Mouse (Mus musculus): ENCODE results near the gene Nt5c1b.
A peak's percentile ranks its signal among the peaks of the same experiment; 100 is the strongest.

Gene Nt5c1b

DNA sequence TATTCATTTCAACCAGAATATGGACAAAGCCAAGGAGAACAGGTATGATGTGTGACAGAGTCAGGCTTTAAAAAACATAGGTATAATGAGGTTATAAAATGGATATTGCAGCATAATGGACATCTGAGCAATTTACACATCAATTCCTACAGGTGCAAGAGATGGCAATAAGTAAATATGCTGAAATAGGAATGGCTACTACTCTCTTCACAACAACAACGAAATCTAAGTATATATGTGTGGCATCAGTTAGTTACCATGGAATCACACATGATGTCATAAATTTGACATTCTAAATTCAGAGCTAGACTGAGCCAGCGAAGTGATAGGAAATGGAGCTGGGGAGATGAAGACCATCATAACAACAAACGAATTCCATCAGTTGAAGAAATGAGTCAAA is at the start of gene Nt5c1b:
Gene Nt5c1b (plus strand): TSS at position 301 of the 400 bp plus-strand sequence.
- no peak for DNase-seq (ENCODE audit: low read depth, low spot score)

DNA sequence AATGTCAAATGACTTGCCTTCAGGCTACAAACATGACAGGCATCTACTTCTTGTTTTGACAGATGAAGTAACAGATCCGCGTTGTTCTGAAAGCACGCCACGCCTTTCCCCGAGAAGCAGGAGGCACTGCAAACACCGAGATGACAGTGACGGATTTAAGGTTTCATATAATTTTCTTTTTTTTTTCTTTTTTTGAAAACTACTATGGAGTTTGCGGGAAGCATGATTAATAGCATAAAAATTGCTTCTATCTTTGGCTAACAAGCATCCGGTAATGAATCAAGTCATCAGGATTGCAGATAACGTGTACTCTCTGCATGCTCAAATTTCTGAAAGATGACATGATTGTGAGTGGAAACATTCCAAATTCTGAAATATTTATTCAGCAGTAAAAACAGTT is 42.1 kb upstream of the Nt5c1b start:
- DNase-seq (ENCODE audit: low read depth, low spot score) = no peak

DNA sequence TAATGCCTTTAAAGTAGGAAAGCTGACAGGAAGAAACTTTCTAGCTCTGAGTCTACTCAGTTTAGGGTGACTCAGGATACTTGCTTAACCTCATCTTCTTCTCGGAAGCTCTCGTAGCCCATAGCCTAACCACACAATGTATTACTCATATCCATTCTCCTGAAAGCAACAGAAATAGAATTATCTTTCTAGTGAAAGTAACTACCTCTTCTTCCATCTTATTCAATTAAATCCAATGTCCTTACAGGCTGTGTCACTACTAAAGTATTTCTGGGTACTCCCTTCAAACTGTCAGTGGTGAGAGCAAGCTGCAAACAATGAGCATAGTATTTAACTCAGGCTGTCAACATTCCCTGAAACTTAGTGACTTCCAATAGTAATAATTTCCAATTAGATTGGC is 40.3 kb upstream of the Nt5c1b start:
- DNase-seq (ENCODE audit: low read depth, low spot score) = no peak

DNA sequence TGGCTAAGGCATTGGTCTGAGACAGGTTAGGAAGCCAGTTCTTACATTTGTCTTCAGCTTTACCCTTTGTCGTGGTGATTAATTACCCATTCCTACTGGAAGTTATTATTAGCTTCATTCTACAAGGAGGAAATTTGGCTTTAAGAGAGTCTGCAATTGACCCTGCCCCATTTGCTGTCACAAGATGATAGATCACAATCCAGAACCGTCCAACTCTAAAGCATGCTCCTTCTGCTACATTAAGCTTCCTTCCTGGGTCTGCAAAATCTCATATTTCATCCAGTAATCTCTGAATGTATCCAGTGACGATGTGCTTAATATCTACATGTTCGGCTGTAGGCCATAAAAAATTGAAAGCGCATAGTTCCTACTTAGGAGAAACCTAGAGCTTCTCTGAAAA is 29.2 kb upstream of the Nt5c1b start:
- DNase-seq (ENCODE audit: low read depth, low spot score) = no peak

DNA sequence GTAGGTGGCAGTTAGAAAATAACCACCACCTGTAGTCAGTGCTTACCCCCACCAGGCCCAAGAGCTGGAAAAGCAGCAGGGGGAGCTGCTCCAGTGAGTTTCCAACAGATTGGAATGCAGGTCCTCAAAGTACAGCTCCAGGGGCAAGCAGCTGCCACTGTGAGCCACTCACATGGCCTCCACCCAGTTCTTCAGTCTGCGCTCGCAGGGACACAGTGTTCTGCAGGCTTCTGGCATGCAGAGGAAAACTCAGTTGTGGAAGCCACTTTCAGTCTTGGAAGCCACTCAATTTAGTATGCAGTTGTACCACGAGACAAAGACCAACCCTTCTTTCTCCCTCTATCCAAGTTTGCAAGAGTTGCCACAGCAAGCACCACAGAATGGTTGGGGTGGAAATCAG is 19.1 kb upstream of the Nt5c1b start:
- no peak for DNase-seq (ENCODE audit: low read depth, low spot score)

DNA sequence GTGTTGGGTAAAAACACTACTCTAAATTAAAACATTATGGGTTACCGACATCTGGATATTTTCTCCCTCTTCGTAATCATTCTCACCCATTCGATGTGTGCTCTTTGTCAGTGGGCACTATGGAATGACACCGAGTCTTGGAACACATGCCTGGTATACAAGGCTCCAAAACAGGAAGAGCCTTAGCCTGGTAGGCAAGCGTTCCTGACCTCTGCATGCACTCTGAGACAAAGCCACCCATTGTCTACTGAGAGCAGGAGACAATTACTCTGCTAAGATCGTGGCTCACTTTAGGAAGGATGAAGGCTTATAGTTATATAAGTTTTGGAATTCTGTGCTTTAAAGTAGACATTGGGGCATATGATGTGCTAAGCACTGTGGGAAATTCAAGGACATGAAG is 12.0 kb upstream of the Nt5c1b start:
- DNase-seq (ENCODE audit: low read depth, low spot score) = no peak

DNA sequence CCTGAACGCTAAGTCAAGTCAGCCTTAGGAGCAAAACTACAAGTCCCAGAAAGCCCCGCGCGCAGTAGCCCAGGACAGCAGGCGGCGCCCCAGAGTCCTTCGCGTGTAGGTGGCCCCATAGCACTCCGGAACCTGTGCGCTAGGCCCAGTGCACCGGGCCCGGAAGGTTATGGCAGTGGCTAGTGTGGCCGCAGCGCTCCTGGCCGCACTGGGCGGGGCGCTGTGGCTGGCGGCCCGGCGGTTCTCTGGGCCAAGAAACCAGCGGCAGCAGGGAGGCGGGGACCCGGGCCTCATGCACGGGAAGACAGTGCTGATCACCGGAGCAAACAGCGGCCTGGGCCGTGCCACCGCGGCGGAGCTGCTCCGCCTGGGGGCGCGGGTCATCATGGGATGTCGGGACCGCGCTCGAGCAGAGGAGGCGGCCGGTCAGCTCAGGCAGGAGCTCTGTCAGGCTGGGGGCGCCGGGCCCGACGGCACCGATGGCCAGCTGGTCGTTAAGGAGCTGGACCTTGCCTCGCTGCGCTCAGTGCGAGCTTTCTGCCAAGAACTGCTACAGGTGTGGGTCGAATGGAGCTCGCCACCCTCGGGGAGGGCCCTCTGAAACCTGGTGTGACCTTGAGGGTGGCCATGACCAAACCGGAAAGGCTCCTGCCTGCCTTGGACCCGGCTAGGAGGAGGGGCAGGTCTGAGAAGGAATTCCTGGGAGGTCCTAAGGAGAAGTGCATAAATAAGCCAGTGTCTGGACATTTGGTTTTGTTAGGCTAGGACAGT is 21.1 kb downstream of the Nt5c1b start, which contains the start of gene Rdh14:
Gene Rdh14 (plus strand): TSS at position 102 of the 771 bp plus-strand sequence.
- DNase-seq (ENCODE audit: low read depth, low spot score) = peak; percentile 95

DNA sequence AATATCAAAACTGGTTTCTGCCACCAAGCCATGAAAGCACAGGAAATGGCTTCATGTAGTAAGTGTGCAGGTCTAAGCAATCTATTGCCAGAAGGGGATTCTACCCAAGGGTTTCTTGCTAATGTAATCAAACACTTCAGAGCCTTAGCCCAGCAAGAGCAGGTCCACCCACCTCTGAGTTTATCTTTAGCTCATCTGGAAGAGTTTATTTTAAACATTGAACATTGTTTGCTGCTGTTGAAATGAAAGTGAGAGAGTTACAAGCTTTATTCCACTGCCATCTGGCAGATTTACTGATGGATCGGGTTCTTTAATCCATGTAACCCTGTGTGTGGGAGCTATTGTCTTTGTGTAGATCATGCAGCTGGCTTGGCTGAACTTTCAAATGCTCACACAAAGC is 31.0 kb downstream of the Nt5c1b start:
- no peak for DNase-seq (ENCODE audit: low read depth, low spot score)

DNA sequence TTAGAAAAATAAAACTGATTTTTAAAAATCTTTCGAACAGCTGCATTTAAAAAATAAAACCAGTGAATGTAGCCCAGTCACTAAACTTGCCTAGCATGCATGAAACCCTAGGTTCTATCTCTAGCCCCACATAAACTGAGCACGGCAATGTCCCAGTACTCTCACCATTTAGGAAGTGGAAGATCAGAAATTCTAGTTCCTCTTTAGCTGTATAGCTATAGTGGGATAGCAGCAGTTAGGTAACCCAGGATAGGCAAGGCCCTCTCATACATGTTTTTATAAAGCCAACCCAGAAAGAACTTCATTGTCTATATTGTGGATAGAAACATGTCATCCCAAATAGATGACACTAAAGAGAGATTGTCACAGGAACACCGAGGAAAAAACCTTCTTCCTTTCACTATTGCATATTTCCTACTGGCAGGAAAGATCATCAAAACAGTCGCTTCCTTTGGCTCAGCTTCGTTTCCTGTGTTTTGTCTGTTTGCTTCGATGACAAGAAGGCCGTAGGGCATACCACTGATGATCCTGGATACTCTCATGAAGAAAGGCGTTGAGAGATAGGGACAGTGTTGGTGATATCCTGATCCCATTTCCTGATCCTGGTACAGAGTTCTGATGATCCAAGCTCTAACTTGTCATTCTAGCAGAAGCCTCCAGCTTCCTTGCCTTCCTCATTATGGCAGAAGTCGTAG is 32.8 kb downstream of the Nt5c1b start:
- no peak for DNase-seq (ENCODE audit: low read depth, low spot score)

DNA sequence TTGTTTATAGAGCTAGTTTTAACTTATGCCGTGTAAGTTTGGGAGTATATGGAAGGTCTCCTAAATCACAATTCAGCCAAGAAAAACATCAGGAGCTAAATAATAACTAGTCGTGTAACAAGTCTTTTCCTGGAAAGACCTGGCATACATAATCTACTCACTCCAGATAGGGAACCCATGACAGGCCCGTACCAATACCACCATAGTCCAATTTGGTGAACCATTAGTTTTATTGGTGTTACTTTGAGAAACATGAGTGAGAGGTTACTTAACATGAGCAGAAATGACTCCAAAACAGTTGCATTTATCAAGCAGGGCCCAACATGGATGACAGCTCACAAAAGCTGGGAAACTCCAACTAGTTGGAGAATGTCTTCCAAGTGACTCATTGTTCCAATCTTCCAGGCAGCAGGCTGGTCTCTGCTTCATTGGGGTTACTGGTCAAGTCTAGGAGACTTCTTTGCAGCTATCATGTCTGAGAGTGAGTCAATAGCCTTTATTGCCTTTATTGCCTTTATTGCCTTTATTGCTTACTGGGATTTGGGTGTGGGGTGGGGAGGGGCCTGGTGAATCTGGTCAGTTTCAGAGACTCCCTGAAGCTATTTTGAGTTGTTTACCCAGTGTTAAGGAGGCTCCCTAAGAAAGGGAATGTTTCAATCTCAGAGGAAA is 40.9 kb downstream of the Nt5c1b start:
- no peak for DNase-seq (ENCODE audit: low read depth, low spot score)

DNA sequence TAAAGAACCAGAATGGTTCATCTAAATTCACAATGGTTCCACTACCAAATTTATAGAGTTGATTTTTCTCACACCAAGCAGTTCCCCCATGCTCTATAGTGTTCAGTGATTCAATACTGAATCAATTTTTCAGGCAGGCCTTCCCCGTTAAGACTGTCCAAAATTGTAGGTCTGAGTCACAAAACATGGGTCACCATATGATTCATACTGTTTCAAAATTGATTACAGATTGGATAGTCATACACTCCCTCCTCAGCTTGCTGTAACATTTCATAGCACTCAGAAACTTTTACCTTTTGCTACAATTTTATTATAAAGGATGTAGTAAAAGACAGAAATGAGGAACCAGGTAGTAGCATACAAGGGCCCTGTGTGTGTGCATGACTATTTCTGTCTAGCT is 41.7 kb downstream of the Nt5c1b start:
- DNase-seq (ENCODE audit: low read depth, low spot score) = no peak

DNA sequence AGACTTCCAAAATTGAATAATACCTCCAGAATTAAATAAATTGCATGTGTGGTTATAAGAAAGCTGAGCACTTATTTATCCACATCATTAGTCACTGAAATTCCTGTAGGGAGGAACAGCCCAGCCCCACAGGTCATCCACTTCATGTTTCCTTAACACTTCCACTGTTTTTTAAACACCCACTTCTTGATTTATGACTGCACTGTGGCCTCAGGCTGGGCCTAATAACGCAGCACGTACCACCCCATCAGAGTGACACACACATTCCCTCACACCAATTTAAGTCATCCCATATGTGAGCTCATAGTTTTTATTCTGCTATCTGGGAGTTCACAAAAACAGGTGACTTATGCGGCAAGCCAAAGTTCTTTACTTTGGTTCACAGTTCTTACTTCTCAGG is 52.6 kb downstream of the Nt5c1b start:
- no peak for DNase-seq (ENCODE audit: low read depth, low spot score)

DNA sequence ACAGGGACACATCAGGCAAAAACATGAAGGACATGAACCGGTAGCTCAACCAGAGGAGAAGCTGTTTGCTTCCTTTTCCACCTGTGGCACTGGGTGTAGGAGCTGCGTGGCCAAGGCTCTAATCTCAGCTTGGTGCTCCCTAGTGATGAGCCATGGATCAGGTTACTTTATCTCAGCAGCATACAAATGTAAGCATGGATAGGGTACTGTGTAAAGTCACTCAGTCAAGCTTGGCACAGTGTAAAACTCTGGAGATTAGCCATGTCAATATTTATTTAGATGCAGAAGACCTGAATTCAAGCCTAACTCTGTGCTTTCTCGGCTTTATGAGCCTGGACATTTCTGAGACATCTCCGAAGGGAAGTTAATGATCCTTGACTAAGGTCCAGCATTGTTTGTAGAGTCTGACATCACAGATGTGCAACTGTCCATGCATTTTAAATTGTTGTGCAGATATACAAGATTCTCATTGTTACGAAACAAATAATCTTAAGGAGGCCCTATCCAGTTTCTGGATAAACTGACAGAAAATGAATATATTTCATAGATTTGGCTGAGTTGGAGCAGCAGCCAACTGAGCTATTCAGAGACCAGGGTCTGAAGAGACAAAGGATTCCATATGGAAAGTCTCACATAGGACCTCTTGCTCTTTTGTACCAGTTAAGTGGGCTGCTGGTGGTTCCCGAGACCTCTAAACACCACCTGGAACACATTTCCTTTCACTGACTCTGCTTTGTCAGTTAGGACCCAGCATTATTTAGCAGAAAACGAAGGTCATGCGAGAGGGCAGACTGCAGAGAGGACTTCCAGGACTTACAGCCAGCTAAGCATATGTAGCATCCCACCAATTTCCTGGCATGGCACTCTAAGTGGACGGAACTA is 56.5 kb downstream of the Nt5c1b start:
- no peak for DNase-seq (ENCODE audit: low read depth, low spot score)

DNA sequence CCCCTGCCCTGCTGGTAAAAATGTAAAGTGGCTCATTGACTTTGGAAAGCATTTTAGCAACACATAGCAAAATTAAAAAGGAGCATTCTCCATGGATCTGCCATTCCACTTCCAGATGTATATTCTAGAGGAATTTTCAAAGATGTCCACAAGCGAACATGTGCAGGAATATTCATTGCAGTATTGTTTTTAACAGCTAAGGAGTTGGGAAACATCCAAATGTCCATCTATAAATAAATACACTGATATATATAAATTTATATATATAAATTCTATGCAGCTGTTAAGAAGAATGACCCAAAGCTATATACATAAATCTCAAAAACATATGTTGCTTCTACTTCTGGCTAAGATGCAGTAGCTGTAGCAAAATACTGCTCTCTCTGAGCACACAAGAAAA is 61.2 kb downstream of the Nt5c1b start:
- DNase-seq (ENCODE audit: low read depth, low spot score) = no peak

DNA sequence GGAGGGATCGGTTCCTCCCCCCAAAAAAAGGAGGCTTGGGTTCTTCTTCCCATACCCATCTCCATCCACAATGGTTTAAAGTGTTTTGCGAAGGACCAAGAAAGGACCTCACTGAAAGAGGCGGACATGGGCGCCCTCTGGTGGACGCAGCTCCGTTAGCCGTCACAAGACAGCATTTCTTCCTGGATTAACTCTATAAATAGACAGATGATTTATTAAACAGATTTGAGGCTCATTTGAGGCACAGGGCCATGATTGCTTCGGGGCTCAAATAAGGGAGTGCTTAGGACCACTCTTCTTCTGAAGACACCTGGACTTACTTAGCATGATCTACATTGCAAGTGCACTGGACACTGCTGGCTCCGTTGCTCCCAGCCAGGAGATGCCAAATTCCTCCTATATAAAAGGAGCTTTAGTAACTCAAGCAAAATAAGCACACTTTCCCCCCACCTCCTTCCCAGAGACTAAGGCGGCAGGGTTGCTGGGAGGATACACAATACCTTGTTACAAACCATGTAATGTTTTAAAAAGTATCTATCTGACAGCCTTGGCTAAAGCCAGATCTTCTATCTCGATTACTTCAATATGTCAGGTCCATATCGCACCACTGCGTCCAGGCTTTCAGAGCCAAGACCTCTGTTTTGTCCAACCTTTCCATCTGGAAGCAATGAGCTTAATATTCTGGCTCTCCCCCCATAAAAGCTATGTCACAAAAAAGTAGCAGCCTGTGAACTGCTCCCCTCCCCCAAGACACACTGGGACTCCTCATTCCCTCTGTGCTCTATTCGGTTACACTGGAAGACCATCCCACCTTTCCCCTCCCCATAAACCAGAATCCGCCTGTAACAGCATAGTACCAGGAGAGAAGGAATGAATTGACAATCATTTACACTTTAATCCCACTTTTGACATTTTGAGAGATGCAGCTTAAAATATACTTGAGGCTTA is 68.6 kb downstream of the Nt5c1b start:
- DNase-seq (ENCODE audit: low read depth, low spot score) = peak; percentile 78

Measured in CD4-positive, CD25-positive, alpha-beta regulatory T cell, adult 2 months (primary cell).